Mouse (Mus musculus): ENCODE results near the gene Themis2. TPM values are rescaled to one million over a fixed set of nuclear protein-coding genes. Genes with fewer than 3 reads are reported as not detected.
"Not testable (repeated sequence)": the region's sequence is repeated elsewhere in the genome, so short reads cannot be mapped to it uniquely, and the experiment has no call there.

The Themis2 gene
- total and polyA plus RNA-seq, 3 experiments: 9.3 to 35.7 (median 14.2) TPM

DNA sequence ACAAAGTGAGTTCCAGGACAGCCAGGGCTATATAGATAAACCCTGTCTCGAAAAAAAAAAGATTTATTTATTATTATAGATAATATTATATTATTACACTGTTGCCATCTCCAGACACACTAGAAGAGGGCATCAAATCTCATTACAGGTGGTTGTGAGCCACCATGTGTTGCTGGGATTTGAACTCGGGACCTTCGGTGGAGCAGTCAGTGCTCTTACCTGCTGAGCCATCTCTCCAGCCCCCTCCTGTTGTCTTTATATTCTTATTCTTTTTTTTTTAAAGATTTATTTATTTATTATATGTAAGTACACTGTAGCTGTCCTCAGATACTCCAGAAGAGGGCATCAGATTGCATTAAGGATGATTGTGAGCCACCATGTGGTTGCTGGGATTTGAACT, 2.5 kb upstream of the Themis2 start:
- in situ Hi-C loops (cut with MboI; ENCODE audit: low pct_ligation_motif_present, low pct_unique_long_range_greater_than_20kb, low sequenced_read_pairs); H3K27me3 ChIP-seq (replicated peaks); H3K9ac ChIP-seq (ENCODE audit: insufficient read depth, low read depth); H3K36me3 ChIP-seq (replicated peaks in 1 of 2; ENCODE audit: control insufficient read depth in 1 of 2, insufficient read depth in 1 of 2, low read length in 1 of 2); H3K4me3 ChIP-seq (replicated peaks in 1 of 3; ENCODE audit: low read depth in 2 of 3, low read length in 2 of 3, poor library complexity in 1 of 3); dilution Hi-C loops (cut with MboI; ENCODE audit: extremely low pct_ligation_motif_present, extremely low pct_unique_long_range_greater_than_20kb, low sequenced_read_pairs); H3K4me2 ChIP-seq (ENCODE audit: insufficient read depth, low read depth, poor library complexity, severe bottlenecking); H3K27ac ChIP-seq (ENCODE audit: insufficient read depth, low read depth); DNase-seq (ENCODE audit: extremely low read depth); H3K9me3 ChIP-seq (replicated peaks; ENCODE audit: low read length): not testable (repeated sequence)
- Histone ChIP-seq H3K79me2 (replicated peaks; ENCODE audit: control insufficient read depth, extremely low read depth, insufficient read depth, poor library complexity, severe bottlenecking) (peaks cover 15% of the 10 kb centered on the region), H3K4me1 (ENCODE audit: control insufficient read depth in 1 of 2, insufficient read depth in 2 of 2) (peaks cover 9 to 50% of the 10 kb centered on the region in 2 experiments)

DNA sequence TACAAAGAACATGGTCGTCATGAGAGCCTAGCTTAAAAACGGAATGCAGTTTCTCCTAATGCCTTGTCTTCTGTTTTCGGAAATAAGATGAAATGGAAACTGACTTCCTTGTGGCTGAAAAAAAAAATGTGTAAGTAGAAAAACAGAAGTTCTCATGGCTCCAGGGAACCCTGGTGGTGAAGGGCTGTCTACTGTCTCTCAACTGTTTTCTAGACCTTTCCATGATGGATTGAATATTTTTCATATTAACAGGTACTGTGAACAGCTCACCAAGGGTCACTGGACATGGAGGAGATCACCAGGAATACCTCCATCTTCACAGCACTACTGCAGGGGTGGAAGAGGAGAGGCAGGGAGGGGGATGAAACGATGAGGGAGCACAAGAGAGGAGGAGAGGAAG, 1.8 kb upstream of the Themis2 start:
- peaks cover 16% of the 10 kb centered on the region for H3K79me2 ChIP-seq (replicated peaks; ENCODE audit: control insufficient read depth, extremely low read depth, insufficient read depth, poor library complexity, severe bottlenecking)
- H3K9ac ChIP-seq (ENCODE audit: insufficient read depth, low read depth): peak overlapping the region; percentile 15; the same call in 1 of the 2 replicates
- H3K4me3 ChIP-seq (replicated peaks in 1 of 3; ENCODE audit: low read depth in 2 of 3, low read length in 2 of 3, poor library complexity in 1 of 3): no peak overlapping the region
- dilution Hi-C loops (cut with MboI; ENCODE audit: extremely low pct_ligation_motif_present, extremely low pct_unique_long_range_greater_than_20kb, low sequenced_read_pairs) (no loop called here), in situ Hi-C loops (cut with MboI; ENCODE audit: low pct_ligation_motif_present, low pct_unique_long_range_greater_than_20kb, low sequenced_read_pairs) (no loop called here)
- no peak overlapping the region; the same call in 1 of the 2 replicates for H3K4me2 ChIP-seq (ENCODE audit: insufficient read depth, low read depth, poor library complexity, severe bottlenecking)
- no peaks in the 10 kb centered on the region for H3K27me3 ChIP-seq (replicated peaks)
- peak overlapping the region; percentile 44 for H3K27ac ChIP-seq (ENCODE audit: insufficient read depth, low read depth)
- H3K4me1 ChIP-seq (ENCODE audit: control insufficient read depth in 1 of 2, insufficient read depth in 2 of 2): peaks cover 9 to 51% of the 10 kb centered on the region in 2 experiments
- H3K9me3 ChIP-seq (replicated peaks; ENCODE audit: low read length): no peaks in the 10 kb centered on the region
- H3K36me3 ChIP-seq (replicated peaks in 1 of 2; ENCODE audit: control insufficient read depth in 1 of 2, insufficient read depth in 1 of 2, low read length in 1 of 2): peaks cover 0 to 3% of the 10 kb centered on the region in 2 experiments
- TF ChIP-seq ZNF384 (IDR thresholded peaks at IDR 0.05; ENCODE audit: low read depth, low read length) (peak; percentile 88), POLR2AphosphoS2 (IDR thresholded peaks at IDR 0.05; ENCODE audit: low read depth, low read length) (no peak)
- DNase-seq (ENCODE audit: extremely low read depth): no peak

DNA sequence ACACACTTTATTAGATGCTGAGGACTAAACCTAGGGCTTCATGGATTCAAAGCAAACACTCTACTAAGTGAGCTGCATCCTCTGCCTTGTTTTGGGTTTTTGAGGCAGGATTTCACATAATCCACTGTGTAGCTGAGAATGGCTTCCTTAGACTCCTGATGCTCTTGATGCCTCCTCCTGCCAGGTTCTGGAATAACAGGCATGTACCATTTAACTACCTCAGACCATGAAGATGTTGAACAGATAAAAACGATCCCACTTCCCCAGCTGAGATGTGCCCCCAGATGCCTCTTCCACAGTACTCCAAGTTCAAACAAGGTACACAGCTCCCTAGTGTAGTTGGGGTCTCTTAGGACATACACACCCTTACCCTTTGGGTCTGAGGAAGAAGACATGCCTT, 1.3 kb upstream of the Themis2 start:
- H3K9ac ChIP-seq (ENCODE audit: insufficient read depth, low read depth): no peak overlapping the region
- H3K4me2 ChIP-seq (ENCODE audit: insufficient read depth, low read depth, poor library complexity, severe bottlenecking): no peak overlapping the region
- no peak overlapping the region for H3K4me3 ChIP-seq (replicated peaks in 1 of 3; ENCODE audit: low read depth in 2 of 3, low read length in 2 of 3, poor library complexity in 1 of 3)
- H3K9me3 ChIP-seq (replicated peaks; ENCODE audit: low read length): no peaks in the 10 kb centered on the region
- no peak for DNase-seq (ENCODE audit: extremely low read depth)
- H3K36me3 ChIP-seq (replicated peaks in 1 of 2; ENCODE audit: control insufficient read depth in 1 of 2, insufficient read depth in 1 of 2, low read length in 1 of 2): peaks cover under 1 to 9% of the 10 kb centered on the region in 2 experiments
- in situ Hi-C loops (cut with MboI; ENCODE audit: low pct_ligation_motif_present, low pct_unique_long_range_greater_than_20kb, low sequenced_read_pairs) (no loop called here), dilution Hi-C loops (cut with MboI; ENCODE audit: extremely low pct_ligation_motif_present, extremely low pct_unique_long_range_greater_than_20kb, low sequenced_read_pairs) (no loop called here)
- TF ChIP-seq CTCF (conservative IDR thresholded peaks at IDR 0.05 in 1 of 2, IDR thresholded peaks at IDR 0.05 in 1 of 2; ENCODE audit: low read depth in 2 of 2, low read length in 2 of 2) (peak in 1 of 2 experiments; percentile 25; a peak in 1 of 4 replicates), SMC3 (IDR thresholded peaks at IDR 0.05; ENCODE audit: low read depth, low read length) (peak; percentile 10; the same call in 1 of the 2 replicates), MAX (IDR thresholded peaks at IDR 0.05; ENCODE audit: low read length) (no peak)
- peaks cover 9 to 51% of the 10 kb centered on the region in 2 experiments for H3K4me1 ChIP-seq (ENCODE audit: control insufficient read depth in 1 of 2, insufficient read depth in 2 of 2)
- peak overlapping the region; percentile 25; the same call in 1 of the 2 replicates for H3K27ac ChIP-seq (ENCODE audit: insufficient read depth, low read depth)
- peaks cover 16% of the 10 kb centered on the region for H3K79me2 ChIP-seq (replicated peaks; ENCODE audit: control insufficient read depth, extremely low read depth, insufficient read depth, poor library complexity, severe bottlenecking)
- H3K27me3 ChIP-seq (replicated peaks): no peaks in the 10 kb centered on the region

DNA sequence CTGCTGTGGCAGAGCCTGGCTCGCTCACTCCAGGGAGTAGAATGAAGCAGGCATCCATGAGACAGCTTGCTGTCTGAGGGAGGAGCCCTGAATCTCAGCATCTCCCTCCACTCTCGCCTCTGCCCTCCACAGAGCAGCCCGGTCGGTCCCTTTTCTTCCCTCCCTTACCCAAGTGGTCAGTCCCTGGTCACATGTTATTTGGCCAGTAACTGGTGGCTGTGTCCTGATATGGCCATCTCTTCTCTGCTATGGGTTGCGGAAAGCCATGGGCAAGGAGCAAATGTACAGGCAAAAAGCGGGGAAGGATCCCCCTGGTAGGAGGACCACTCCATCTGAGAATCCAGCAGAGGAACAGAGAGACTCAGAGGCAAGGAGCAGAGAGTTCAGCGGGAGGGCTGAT, 1.0 kb downstream of the Themis2 start:
- no peak for DNase-seq (ENCODE audit: extremely low read depth)
- Histone ChIP-seq H3K4me3 (replicated peaks in 1 of 3; ENCODE audit: low read depth in 2 of 3, low read length in 2 of 3, poor library complexity in 1 of 3) (peak overlapping the region; percentile 74 to 83 (median 81)), H3K4me1 (ENCODE audit: control insufficient read depth in 1 of 2, insufficient read depth in 2 of 2) (peaks cover 9 to 41% of the 10 kb centered on the region in 2 experiments), H3K4me2 (ENCODE audit: insufficient read depth, low read depth, poor library complexity, severe bottlenecking) (peak overlapping the region; percentile 87), H3K79me2 (replicated peaks; ENCODE audit: control insufficient read depth, extremely low read depth, insufficient read depth, poor library complexity, severe bottlenecking) (peaks cover 16% of the 10 kb centered on the region), H3K27me3 (replicated peaks) (no peaks in the 10 kb centered on the region), H3K27ac (ENCODE audit: insufficient read depth, low read depth) (peak overlapping the region; percentile 45), H3K36me3 (replicated peaks in 1 of 2; ENCODE audit: control insufficient read depth in 1 of 2, insufficient read depth in 1 of 2, low read length in 1 of 2) (peaks cover 17 to 27% of the 10 kb centered on the region in 2 experiments), H3K9ac (ENCODE audit: insufficient read depth, low read depth) (peak overlapping the region; percentile 87), H3K9me3 (replicated peaks; ENCODE audit: low read length) (no peaks in the 10 kb centered on the region)
- in situ Hi-C loops (cut with MboI; ENCODE audit: low pct_ligation_motif_present, low pct_unique_long_range_greater_than_20kb, low sequenced_read_pairs) (no loop called here), dilution Hi-C loops (cut with MboI; ENCODE audit: extremely low pct_ligation_motif_present, extremely low pct_unique_long_range_greater_than_20kb, low sequenced_read_pairs) (no loop called here)
- TF ChIP-seq CHD1 (IDR thresholded peaks at IDR 0.05; ENCODE audit: low read depth, low read length): peak; percentile 63; the same call in 1 of the 2 replicates
- no peak; the same call in none of the 2 replicates for TF ChIP-seq SIN3A (IDR thresholded peaks at IDR 0.05; ENCODE audit: low read length)
- TF ChIP-seq MAX (IDR thresholded peaks at IDR 0.05; ENCODE audit: low read length): peak; percentile 42
- peak; percentile 0; the same call in 1 of the 2 replicates for TF ChIP-seq POLR2A (IDR thresholded peaks at IDR 0.05; ENCODE audit: low read depth, low read length)
- TF ChIP-seq ZMIZ1 (IDR thresholded peaks at IDR 0.05; ENCODE audit: low read depth, low read length): 0 out of 2 replicates have a peak, but pooled peaks have one; percentile 39
- TF ChIP-seq RCOR1 (conservative IDR thresholded peaks at IDR 0.05; ENCODE audit: low read depth, low read length): no peak
- no peak for TF ChIP-seq SMC3 (IDR thresholded peaks at IDR 0.05; ENCODE audit: low read depth, low read length)
- TF ChIP-seq IRF4 (IDR thresholded peaks at IDR 0.05; ENCODE audit: low read depth, low read length): no peak

Measured in CH12.LX (cell line).